Mouse (Mus musculus) ES-Bruce4 (cell line): ENCODE results near the gene Mcu. TPM values are rescaled to one million over a fixed set of nuclear protein-coding genes. Genes with fewer than 3 reads are reported as not detected.

Source experiments
- H3K27ac ChIP-seq: 2 replicates; pipeline ENCODE4 v1.5.1; 2012; ENCODE audit warnings: low read length, inconsistent platforms; ENCODE audit not compliant: insufficient read depth
- H3K27me3 ChIP-seq: 2 replicates; pipeline ENCODE4 v1.6.1; 2012; ENCODE audit warnings: mild to moderate bottlenecking, low read length, inconsistent platforms; ENCODE audit not compliant: control insufficient read depth, poor library complexity, insufficient read depth, severe bottlenecking
- H3K36me3 ChIP-seq: 2 replicates; pipeline ENCODE4 v1.6.1; 2012; ENCODE audit warnings: inconsistent platforms, mild to moderate bottlenecking, low read length, moderate library complexity; ENCODE audit not compliant: control insufficient read depth, poor library complexity, insufficient read depth, severe bottlenecking
- H3K4me1 ChIP-seq: one replicate; pipeline ENCODE4 v1.8.1; 2011; ENCODE audit warnings: low read length; ENCODE audit not compliant: control insufficient read depth, insufficient read depth
- H3K4me3 ChIP-seq: 2 replicates; pipeline ENCODE4 v1.5.1; 2011; ENCODE audit warnings: low read depth, mild to moderate bottlenecking, low read length
- H3K9ac ChIP-seq: 2 replicates; pipeline ENCODE4 v1.6.1; 2012; ENCODE audit warnings: low read depth, mild to moderate bottlenecking, inconsistent platforms; ENCODE audit not compliant: poor library complexity, severe bottlenecking
- H3K9me3 ChIP-seq: replicated peaks from 2 replicates; pipeline ENCODE4 v1.6.1; 2012; ENCODE audit warnings: mild to moderate bottlenecking, low read length, inconsistent platforms; ENCODE audit not compliant: control insufficient read depth, poor library complexity, insufficient read depth, severe bottlenecking
- CTCF ChIP-seq: IDR thresholded peaks from one replicate; pipeline ENCODE4 v1.8.1; 2011; ENCODE audit warnings: low read depth, low read length
- EP300 ChIP-seq: IDR thresholded peaks from 2 replicates; pipeline ENCODE4 v1.6.1; 2011; ENCODE audit warnings: low read depth, low read length; ENCODE audit not compliant: insufficient read depth
- POLR2A ChIP-seq: IDR thresholded peaks from one replicate; pipeline ENCODE4 v1.8.1; 2011; ENCODE audit warnings: low read length; ENCODE audit not compliant: insufficient read depth
- polyA plus RNA-seq: library from polyadenylated mRNA; stranded (reverse); fragments of >200 nt; gene quantifications from 2 replicates; pipeline ENCODE4 v1.2.4, GENCODE M21; 2011; ENCODE audit warnings: low read depth; ENCODE audit not compliant: missing spikeins, insufficient read depth, insufficient read length

Mcu gene
- polyA plus RNA-seq, 1 experiment: 26.0 TPM

- Histone ChIP-seq H3K36me3 (no peaks in the 10 kb centered on the region), H3K27me3 (no peaks in the 10 kb centered on the region), H3K27ac (no peak overlapping the region), H3K4me3 (no peak overlapping the region), H3K4me1 (no peaks in the 10 kb centered on the region), H3K9me3 (no peaks in the 10 kb centered on the region), H3K9ac (no peak overlapping the region)
- TF ChIP-seq POLR2A: no peak
- TF ChIP-seq EP300: no peak
- no peak for TF ChIP-seq CTCF
Observed at GRCm38 (mm10) chr10:59636751-59637533, 20.4 kb upstream of the Mcu start.

GRCm38 (mm10) chr10:59636048-59636447, 19.6 kb upstream of the Mcu start:
- Histone ChIP-seq H3K36me3 (no peaks in the 10 kb centered on the region), H3K4me1 (no peaks in the 10 kb centered on the region)

GRCm38 (mm10) chr10:59629506-59629782, 13.0 kb upstream of the Mcu start:
- Histone ChIP-seq H3K4me1 (no peaks in the 10 kb centered on the region), H3K9ac (no peak overlapping the region), H3K27ac (no peak overlapping the region), H3K27me3 (no peaks in the 10 kb centered on the region), H3K4me3 (no peak overlapping the region), H3K9me3 (no peaks in the 10 kb centered on the region), H3K36me3 (no peaks in the 10 kb centered on the region)
- TF ChIP-seq POLR2A: no peak
- TF ChIP-seq CTCF: no peak
- TF ChIP-seq EP300: no peak

More at GRCm38 (mm10) chr10:59636048-59636447, 19.6 kb upstream of the Mcu start:
- Histone ChIP-seq H3K4me3 (no peak overlapping the region), H3K27ac (no peak overlapping the region), H3K9ac (no peak overlapping the region), H3K27me3 (no peaks in the 10 kb centered on the region), H3K9me3 (no peaks in the 10 kb centered on the region)
- TF ChIP-seq POLR2A: no peak
- no peak for TF ChIP-seq CTCF
- TF ChIP-seq EP300: no peak

GRCm38 (mm10) chr10:59628641-59629505, 12.4 kb upstream of the Mcu start:
- Histone ChIP-seq H3K4me3 (no peak overlapping the region), H3K27ac (no peak overlapping the region), H3K9ac (no peak overlapping the region), H3K27me3 (no peaks in the 10 kb centered on the region), H3K36me3 (no peaks in the 10 kb centered on the region), H3K9me3 (no peaks in the 10 kb centered on the region), H3K4me1 (no peaks in the 10 kb centered on the region)
- TF ChIP-seq POLR2A (no peak), CTCF (no peak), EP300 (no peak)

- H3K27me3 ChIP-seq: no peaks in the 10 kb centered on the region
- H3K9ac ChIP-seq: no peak overlapping the region
- no peak overlapping the region for H3K4me3 ChIP-seq
- no peak overlapping the region for H3K27ac ChIP-seq
- H3K9me3 ChIP-seq: no peaks in the 10 kb centered on the region
- no peaks in the 10 kb centered on the region for H3K4me1 ChIP-seq
- TF ChIP-seq EP300 (no peak), CTCF (no peak), POLR2A (no peak)
- no peaks in the 10 kb centered on the region for H3K36me3 ChIP-seq
Observed at GRCm38 (mm10) chr10:59623496-59623895, 7.0 kb upstream of the Mcu start.

- Histone ChIP-seq H3K9ac (no peak overlapping the region), H3K27ac (no peak overlapping the region), H3K36me3 (no peaks in the 10 kb centered on the region), H3K9me3 (no peaks in the 10 kb centered on the region), H3K4me3 (no peak overlapping the region), H3K4me1 (no peaks in the 10 kb centered on the region), H3K27me3 (no peaks in the 10 kb centered on the region)
- no peak for TF ChIP-seq POLR2A
- TF ChIP-seq CTCF: no peak
- no peak for TF ChIP-seq EP300
Observed at GRCm38 (mm10) chr10:59621355-59621754, 4.9 kb upstream of the Mcu start.
